7 mouse cellular contexts compared by ENCODE assay signal in the genomic region with DNA sequence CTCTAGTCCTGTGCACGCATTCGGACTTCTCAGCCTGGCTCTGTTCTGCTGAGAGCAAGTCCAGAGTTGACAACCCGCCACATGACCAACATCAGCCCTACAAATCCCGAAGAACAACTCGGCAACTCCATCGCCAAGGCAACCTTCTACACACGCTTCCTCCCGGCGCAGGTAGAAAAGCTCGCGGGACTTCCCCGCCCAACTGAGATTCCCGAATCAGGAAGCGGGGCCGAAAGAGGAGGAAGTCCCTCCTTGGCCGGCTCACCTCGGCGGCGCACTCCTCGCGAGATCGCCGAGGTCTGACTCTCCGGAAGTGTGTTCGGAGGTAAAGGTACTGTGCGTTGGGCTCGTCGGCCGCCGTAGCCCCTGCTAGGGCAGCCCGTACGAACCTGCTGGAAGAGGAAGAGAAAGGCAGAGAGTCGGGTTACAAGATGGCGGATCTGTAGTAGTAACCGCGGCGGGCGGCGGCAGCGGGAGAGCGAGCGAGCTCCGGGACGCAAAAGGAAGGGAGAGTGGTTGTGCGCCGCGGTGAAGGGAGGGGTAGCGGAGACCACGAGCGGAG. TPM values are rescaled to one million over a fixed set of nuclear protein-coding genes. Genes with fewer than 3 reads are reported as not detected.
DNase-seq lines count a peak whose midpoint lies in the region; ATAC-seq lines count a peak whose summit lies in the region.

TSS of gene Ppp4r3b (plus strand) at position 328 of the 562 bp plus-strand sequence.

- peak within 1 kb of the TSS; percentile 92 for H3K4me3 ChIP-seq in embryonic facial prominence, embryonic 12.5 days
- peak within 1 kb of the TSS; percentile 89 for H3K4me3 ChIP-seq in limb, embryonic 11.5 days (ENCODE audit: low read depth, low read length)
- H3K4me3 ChIP-seq in midbrain, embryonic 14.5 days (replicated peaks; ENCODE audit: low read depth, low read length): peak within 1 kb of the TSS; percentile 94

- H3K4me2 ChIP-seq in embryonic facial prominence, embryonic 12.5 days (replicated peaks): peak within 1 kb of the TSS; percentile 90
- peak within 1 kb of the TSS; percentile 80 for H3K4me2 ChIP-seq in limb, embryonic 11.5 days (ENCODE audit: low read depth, severe bottlenecking)
- peak within 1 kb of the TSS; percentile 90 for H3K4me2 ChIP-seq in midbrain, embryonic 14.5 days (ENCODE audit: low read length)

- peak; percentile 98 for ATAC-seq in embryonic facial prominence, embryonic 12.5 days (ENCODE audit: insufficient number of reproducible peaks, insufficient read depth, low FRiP score, low TSS enrichment)
- ATAC-seq in limb, embryonic 11.5 days (ENCODE audit: insufficient number of reproducible peaks, low FRiP score, low TSS enrichment, low read depth): peak; percentile 98
- peak; percentile 98 for ATAC-seq in midbrain, embryonic 14.5 days (ENCODE audit: low FRiP score, low TSS enrichment)

- no peaks in the 10 kb centered on the region for H3K36me3 ChIP-seq in embryonic facial prominence, embryonic 12.5 days
- no peaks in the 10 kb centered on the region for H3K36me3 ChIP-seq in limb, embryonic 11.5 days (ENCODE audit: control insufficient read depth, insufficient read depth, low read length)
- H3K36me3 ChIP-seq in midbrain, embryonic 14.5 days (ENCODE audit: control insufficient read depth, insufficient read depth, low read length): no peaks in the 10 kb centered on the region

- WGBS in embryonic facial prominence, embryonic 12.5 days: under 1% methylated on average over 50 of the region's 50 CpGs
- WGBS in limb, embryonic 11.5 days: under 1% methylated on average over 50 of the region's 50 CpGs
- under 1% methylated on average over 50 of the region's 50 CpGs for WGBS in midbrain, embryonic 14.5 days

- H3K27ac ChIP-seq in embryonic facial prominence, embryonic 12.5 days: peak within 1 kb of the TSS; percentile 97
- peak within 1 kb of the TSS; percentile 94 for H3K27ac ChIP-seq in limb, embryonic 11.5 days (replicated peaks; ENCODE audit: low read depth, low read length)
- peak within 1 kb of the TSS; percentile 96 for H3K27ac ChIP-seq in midbrain, embryonic 14.5 days (replicated peaks; ENCODE audit: low read depth, low read length)

- 0 out of 2 replicates have a peak, but pooled peaks cover 7% of the 10 kb centered on the region for H3K4me1 ChIP-seq in embryonic facial prominence, embryonic 12.5 days
- H3K4me1 ChIP-seq in limb, embryonic 11.5 days (ENCODE audit: control insufficient read depth, insufficient read depth, low read length): peaks cover 5% of the 10 kb centered on the region; the same call in 1 of the 2 replicates
- H3K4me1 ChIP-seq in midbrain, embryonic 14.5 days (ENCODE audit: control insufficient read depth, insufficient read depth, low read length): peaks cover 21% of the 10 kb centered on the region

- no peaks in the 10 kb centered on the region for H3K27me3 ChIP-seq in embryonic facial prominence, embryonic 12.5 days
- H3K27me3 ChIP-seq in limb, embryonic 11.5 days (ENCODE audit: control insufficient read depth, insufficient read depth, low read length): no peaks in the 10 kb centered on the region
- H3K27me3 ChIP-seq in midbrain, embryonic 14.5 days (ENCODE audit: control insufficient read depth, insufficient read depth, low read length): no peaks in the 10 kb centered on the region

- no peaks in the 10 kb centered on the region for H3K9me3 ChIP-seq in embryonic facial prominence, embryonic 12.5 days
- no peaks in the 10 kb centered on the region for H3K9me3 ChIP-seq in limb, embryonic 11.5 days (ENCODE audit: control insufficient read depth, low read length)
- H3K9me3 ChIP-seq in midbrain, embryonic 14.5 days (ENCODE audit: control insufficient read depth, low read length): no peaks in the 10 kb centered on the region

- peak within 1 kb of the TSS; percentile 96 for H3K9ac ChIP-seq in embryonic facial prominence, embryonic 12.5 days
- H3K9ac ChIP-seq in limb, embryonic 11.5 days (ENCODE audit: low read length): peak within 1 kb of the TSS; percentile 99
- H3K9ac ChIP-seq in midbrain, embryonic 14.5 days (replicated peaks; ENCODE audit: low read length): peak within 1 kb of the TSS; percentile 92

- peak; percentile 97 for DNase-seq in adrenal gland, postnatal 25 days
- DNase-seq in heart, adult 11 months: peak; percentile 100
- peak; percentile 98 for DNase-seq in kidney, adult 18-20 months
- DNase-seq in limb, embryonic 11.5 days (ENCODE audit: low spot score): peak; percentile 98
- DNase-seq in midbrain, embryonic 14.5 days: peak; percentile 98
- DNase-seq in spleen, adult 18-20 months: peak; percentile 92 to 97

RNA-seq across cellular contexts. Expression of gene Ppp4r3b, which starts in this region (rescaled TPM):
- total RNA-seq in adrenal gland, postnatal 25 days (2021): 95.3 and 107 TPM in 2 replicates
- 100 and 112 TPM in 2 replicates for polyA plus RNA-seq in embryonic facial prominence, embryonic 12.5 days (2016; fragmentation: Nextera tagmentation; extraction: Ambion mirVana)
- polyA plus RNA-seq in limb, embryonic 11.5 days (2014; fragmentation: Nextera tagmentation; extraction: Ambion mirVana): 85.0 and 87.2 TPM in 2 replicates
- polyA plus RNA-seq in midbrain, embryonic 14.5 days (2014; fragmentation: Nextera tagmentation; extraction: Ambion mirVana): 58.1 and 92.7 TPM in 2 replicates

Comparison
In these comparisons a context has a peak if more than half of its experiments do, and no peak if none do; other contexts are left out.
1. Peak in every context shown above with its lines: DNase-seq, ATAC-seq, H3K4me3 ChIP-seq and H3K27ac ChIP-seq.